Mouse (Mus musculus) adrenal gland, postnatal 4 days (tissue): ENCODE measurements around the gene Gpalpp1. TPM values are rescaled to one million over a fixed set of nuclear protein-coding genes. Genes with fewer than 3 reads are reported as not detected.

Experiments
- total RNA-seq, 2 experiments: library from RNA; stranded (reverse); gene quantifications; 2 replicates each; pipeline ENCODE4 v1.2.3; 2021

The Gpalpp1 gene
- total RNA-seq, 2 experiments from 2014 or later = 24.2 to 24.8 TPM

Other genes with a start within 250 kb of the Gpalpp1 start
- not detected for gene Kctd4, start 155.8 kb downstream of the Gpalpp1 start, total RNA-seq
- 10 to 100 TPM; 28.6 to 31.0 TPM for gene Gtf2f2, start 99.9 kb downstream of the Gpalpp1 start, total RNA-seq
- 10 to 100 TPM; 11.9 to 12.5 TPM for gene Nufip1, start 131 bp upstream of the Gpalpp1 start, total RNA-seq